Mouse (Mus musculus) stomach, embryonic 14.5 days (tissue): Measurements from ENCODE around the gene Uck1. TPM values are rescaled to one million over a fixed set of nuclear protein-coding genes. Genes with fewer than 3 reads are reported as not detected.

ENCODE experiments used
- ATAC-seq: fragments of 200-750 bp; cut with Nextera tagmentation; 2 replicates; pipeline ENCODE4 v1.8.0; 2017; ENCODE audit warnings: low read depth, moderate TSS enrichment; ENCODE audit not compliant: insufficient number of reproducible peaks, insufficient read depth, low FRiP score
- H3K27ac ChIP-seq: fragments of 300-500 bp; sonication (generic); 2 replicates; pipeline ENCODE4 v1.5.1; 2014; ENCODE audit warnings: mild to moderate bottlenecking, low read length, moderate library complexity, mixed read lengths
- H3K27me3 ChIP-seq: fragments of 300-500 bp; sonication (generic); 2 replicates; pipeline ENCODE4 v1.6.1; 2014; ENCODE audit warnings: low read length, control low read depth, mixed read lengths; ENCODE audit not compliant: control insufficient read depth, insufficient read depth
- H3K36me3 ChIP-seq: fragments of 300-500 bp; sonication (generic); 2 replicates; pipeline ENCODE4 v1.6.1; 2014; ENCODE audit warnings: mild to moderate bottlenecking, control low read depth, low read length, moderate library complexity, mixed read lengths; ENCODE audit not compliant: control insufficient read depth, insufficient read depth
- H3K4me1 ChIP-seq: fragments of 300-500 bp; sonication (generic); 2 replicates; pipeline ENCODE4 v1.6.1; 2014; ENCODE audit warnings: low read length, control low read depth, mixed read lengths; ENCODE audit not compliant: control insufficient read depth, insufficient read depth
- H3K4me2 ChIP-seq: fragments of 300-500 bp; sonication (generic); replicated peaks from 2 replicates; pipeline ENCODE4 v1.6.1; 2014; ENCODE audit warnings: low read depth, low read length, control low read depth
- H3K4me3 ChIP-seq: fragments of 300-500 bp; sonication (generic); 2 replicates; pipeline ENCODE4 v1.5.1; 2014; ENCODE audit warnings: low read depth, low read length, control low read depth
- H3K9ac ChIP-seq: fragments of 300-500 bp; sonication (generic); replicated peaks from 2 replicates; pipeline ENCODE4 v1.6.1; 2014; ENCODE audit warnings: low read depth, mild to moderate bottlenecking, control low read depth, low read length, moderate library complexity, mixed read lengths
- H3K9me3 ChIP-seq: fragments of 300-500 bp; sonication (generic); 2 replicates; pipeline ENCODE4 v1.6.1; 2016; ENCODE audit warnings: low read depth, low read length, control low read depth; ENCODE audit not compliant: control insufficient read depth
- WGBS: fragments of 180-500 bp; shearing (Covaris S2); extraction: QIAGEN DNeasy Blood & Tissue Kit; methylation state at CpG from one replicate; pipeline ENCODE4 v1.1.7; 2014; 5-methylcytosine and 5-hydroxymethylcytosine counted together
- polyA plus RNA-seq: library from polyadenylated mRNA; unstranded; fragments of >200 nt; fragmentation: Nextera tagmentation; extraction: Ambion mirVana; gene quantifications from 2 replicates; pipeline ENCODE4 v1.2.1, GENCODE M21; 2014

The Uck1 gene
- polyA plus RNA-seq, 1 experiment from 2014 or later: 65.3 TPM

DNA sequence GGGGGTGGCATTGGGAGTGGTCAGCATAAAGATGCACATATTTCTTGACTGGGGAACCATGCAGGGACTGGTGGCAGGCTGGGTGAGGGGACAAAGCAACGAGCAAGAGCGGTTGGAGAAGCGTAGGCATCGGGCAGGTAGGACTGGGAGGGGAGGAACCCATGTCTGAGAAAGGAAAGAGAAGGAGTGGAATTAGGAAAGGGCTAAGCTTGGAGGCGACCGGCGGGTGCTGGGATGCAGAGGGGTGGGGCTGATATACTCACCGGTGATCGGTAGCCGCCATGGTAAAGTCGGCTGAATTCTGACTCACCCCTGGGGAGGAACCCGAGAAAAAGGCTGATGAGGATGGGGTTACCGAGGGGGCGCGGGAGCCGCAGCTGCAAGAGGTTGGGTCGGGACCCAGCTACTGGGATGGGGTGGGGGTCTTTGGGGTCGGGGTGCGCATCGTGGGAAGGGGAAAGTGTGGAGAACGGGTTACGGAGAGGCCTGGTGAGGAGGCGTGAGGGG is 27.4 kb upstream of the Uck1 start, which contains the start of gene Golga2:
Gene Golga2 (plus strand): TSS at position 51 of the 507 bp plus-strand sequence.
- 1% methylated on average over 23 of the region's 23 CpGs for WGBS
- H3K27ac ChIP-seq: peak within 1 kb of the TSS; percentile 45; the same call in 1 of the 2 replicates
- ATAC-seq: peak; percentile 15; the same call in 1 of the 2 replicates

GRCm38 (mm10) chr2:32283986-32284385 is 24.0 kb upstream of the Uck1 start:
- Histone ChIP-seq H3K4me3 (no peak overlapping the region), H3K4me1 (peaks cover 6% of the 10 kb centered on the region; the same call in 1 of the 2 replicates), H3K4me2 (no peak overlapping the region), H3K9me3 (no peaks in the 10 kb centered on the region), H3K9ac (no peak overlapping the region), H3K27me3 (no peaks in the 10 kb centered on the region), H3K27ac (no peak overlapping the region), H3K36me3 (peaks cover 50% of the 10 kb centered on the region)
- no peak for ATAC-seq
- WGBS: 74% methylated on average over 3 of the region's 3 CpGs

More for the DNA sequence above, 27.4 kb upstream of the Uck1 start, which contains the start of gene Golga2:
- Histone ChIP-seq H3K4me1 (peaks cover 11% of the 10 kb centered on the region; the same call in 1 of the 2 replicates), H3K4me2 (peak within 1 kb of the TSS; percentile 76), H3K4me3 (peak within 1 kb of the TSS; percentile 90), H3K27me3 (no peaks in the 10 kb centered on the region), H3K36me3 (peaks cover 20% of the 10 kb centered on the region), H3K9ac (peak within 1 kb of the TSS; percentile 83), H3K9me3 (no peaks in the 10 kb centered on the region)

- Histone ChIP-seq H3K36me3 (peaks cover 62% of the 10 kb centered on the region), H3K27me3 (no peaks in the 10 kb centered on the region), H3K4me2 (no peak overlapping the region), H3K9ac (no peak overlapping the region), H3K9me3 (no peaks in the 10 kb centered on the region), H3K27ac (no peak overlapping the region), H3K4me3 (no peak overlapping the region), H3K4me1 (peaks cover 4% of the 10 kb centered on the region; the same call in 1 of the 2 replicates)
- whole genome bisulfite sequencing: 87% methylated on average over 1 of the region's 1 CpGs
- ATAC-seq: no peak
Measured at GRCm38 (mm10) chr2:32282727-32283126, 22.8 kb upstream of the Uck1 start.

DNA sequence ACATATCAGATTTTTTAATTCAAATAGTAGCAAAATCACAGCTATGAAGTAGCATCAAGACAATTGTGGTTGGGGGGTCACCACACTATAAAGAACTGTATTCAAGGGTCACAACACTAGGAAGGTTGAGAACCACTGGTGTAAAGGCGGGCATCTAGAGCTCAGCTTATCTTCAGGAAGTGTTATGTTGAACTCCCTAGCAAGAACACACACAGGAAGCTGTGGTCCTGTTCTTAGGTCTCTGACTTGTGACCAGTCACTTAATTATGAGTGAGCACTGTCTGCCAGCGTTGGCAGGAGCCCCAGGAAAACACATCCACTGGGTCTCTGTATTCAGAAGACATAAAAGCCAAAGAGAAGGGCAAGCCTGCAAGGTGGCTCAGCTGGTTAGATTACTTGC is 22.3 kb upstream of the Uck1 start:
- 91% methylated on average over 2 of the region's 2 CpGs for WGBS
- no peak overlapping the region for H3K27ac ChIP-seq
- no peaks in the 10 kb centered on the region for H3K27me3 ChIP-seq
- no peak overlapping the region for H3K4me3 ChIP-seq
- H3K9me3 ChIP-seq: no peaks in the 10 kb centered on the region
- no peak overlapping the region for H3K4me2 ChIP-seq
- peaks cover 65% of the 10 kb centered on the region for H3K36me3 ChIP-seq
- H3K4me1 ChIP-seq: peaks cover 4% of the 10 kb centered on the region; the same call in 1 of the 2 replicates
- ATAC-seq: no peak
- H3K9ac ChIP-seq: no peak overlapping the region

DNA sequence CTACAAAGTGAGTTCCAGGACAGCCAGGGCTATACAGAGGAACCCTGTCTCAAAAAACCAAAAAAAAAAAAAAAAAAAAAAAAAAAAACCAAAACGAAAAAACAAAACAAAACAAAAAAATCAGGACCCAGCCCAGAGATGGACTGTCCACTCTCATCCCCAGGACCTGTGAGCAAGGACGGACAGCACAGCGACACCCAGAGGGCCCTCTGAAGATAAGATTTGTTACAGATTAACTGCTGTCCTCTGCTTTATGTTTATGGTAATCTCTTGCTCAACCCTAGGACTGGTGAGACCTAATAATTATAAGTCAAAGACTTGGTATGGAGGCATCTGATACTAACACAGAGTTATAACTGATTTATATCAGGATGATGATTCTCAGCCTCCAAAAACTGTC is 15.9 kb upstream of the Uck1 start:
- Histone ChIP-seq H3K4me2 (no peak overlapping the region), H3K27me3 (no peaks in the 10 kb centered on the region), H3K27ac (no peak overlapping the region), H3K36me3 (peaks cover 33% of the 10 kb centered on the region), H3K4me1 (no peaks in the 10 kb centered on the region), H3K9ac (no peak overlapping the region), H3K9me3 (no peaks in the 10 kb centered on the region), H3K4me3 (no peak overlapping the region)
- 62% methylated on average over 3 of the region's 3 CpGs for WGBS
- ATAC-seq: no peak

GRCm38 (mm10) chr2:32260635-32261034 is 676 bp upstream of the Uck1 start:
- Histone ChIP-seq H3K4me3 (no peak overlapping the region), H3K36me3 (peaks cover 20% of the 10 kb centered on the region), H3K4me1 (peaks cover 8% of the 10 kb centered on the region), H3K4me2 (no peak overlapping the region), H3K27ac (no peak overlapping the region), H3K27me3 (no peaks in the 10 kb centered on the region), H3K9ac (no peak overlapping the region), H3K9me3 (no peaks in the 10 kb centered on the region)
- WGBS: 34% methylated on average over 4 of the region's 4 CpGs
- no peak; the same call in 1 of the 2 replicates for ATAC-seq

DNA sequence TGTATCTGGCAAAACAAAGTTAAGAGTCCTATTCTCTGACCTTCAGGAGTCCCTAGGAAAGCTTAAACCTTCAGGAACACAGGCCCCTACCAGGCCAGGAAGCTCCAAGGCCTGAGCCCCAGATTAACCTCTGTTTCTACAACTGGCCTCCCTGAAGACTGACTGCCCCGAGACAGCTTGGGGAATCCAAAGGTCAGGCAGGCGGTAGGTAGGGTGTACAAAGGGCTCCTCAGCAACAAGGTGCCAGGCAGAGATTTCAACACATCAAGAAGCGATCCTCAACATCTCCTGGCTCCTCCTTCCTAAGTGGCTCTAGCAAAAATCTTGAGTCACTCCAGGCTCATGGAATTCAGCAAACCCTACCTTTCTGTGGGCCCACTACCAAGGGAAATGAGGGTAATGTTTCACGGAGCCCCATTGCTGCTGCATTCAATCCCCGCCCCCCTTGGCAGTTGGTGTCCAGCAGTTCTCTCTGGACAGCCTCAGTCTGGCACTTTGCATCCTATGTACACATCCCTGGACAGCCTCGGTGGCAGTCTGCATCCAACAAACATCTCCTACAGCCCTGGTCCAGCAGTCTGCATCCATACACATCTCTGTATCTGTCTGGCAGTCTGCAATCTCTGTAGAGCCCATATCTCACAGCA is 949 bp downstream of the Uck1 start:
- peak overlapping the region; percentile 74 for H3K9ac ChIP-seq
- peak overlapping the region; percentile 85 for H3K4me3 ChIP-seq
- peaks cover 24% of the 10 kb centered on the region for H3K36me3 ChIP-seq
- H3K9me3 ChIP-seq: no peaks in the 10 kb centered on the region
- peaks cover 8% of the 10 kb centered on the region for H3K4me1 ChIP-seq
- WGBS: 50% methylated on average over 6 of the region's 6 CpGs
- ATAC-seq: no peak
- H3K27ac ChIP-seq: peak overlapping the region; percentile 61; the same call in 1 of the 2 replicates
- peak overlapping the region; percentile 64 for H3K4me2 ChIP-seq
- H3K27me3 ChIP-seq: no peaks in the 10 kb centered on the region

GRCm38 (mm10) chr2:32256273-32256672 is 3.7 kb downstream of the Uck1 start:
- H3K4me2 ChIP-seq: no peak overlapping the region
- H3K9ac ChIP-seq: no peak overlapping the region
- H3K4me3 ChIP-seq: no peak overlapping the region
- peaks cover 38% of the 10 kb centered on the region for H3K36me3 ChIP-seq
- WGBS: 82% methylated on average over 11 of the region's 11 CpGs
- H3K4me1 ChIP-seq: peaks cover 14% of the 10 kb centered on the region
- no peak overlapping the region for H3K27ac ChIP-seq
- ATAC-seq: no peak
- H3K9me3 ChIP-seq: no peaks in the 10 kb centered on the region
- no peaks in the 10 kb centered on the region for H3K27me3 ChIP-seq
